Mouse (Mus musculus) heart, embryonic 13.5 days (tissue): ENCODE data around the gene Armc3. TPM values are rescaled to one million over a fixed set of nuclear protein-coding genes. Genes with fewer than 3 reads are reported as not detected.

Experiments used
- ATAC-seq: fragments of 200-750 bp; cut with Nextera tagmentation; 2 replicates; pipeline ENCODE4 v1.8.0; 2017; ENCODE audit warnings: moderate TSS enrichment; ENCODE audit not compliant: insufficient number of reproducible peaks, low FRiP score, low TSS enrichment; ENCODE audit errors: extremely low read depth
- H3K27ac ChIP-seq: fragments of 300-500 bp; sonication (generic); replicated peaks from 2 replicates; pipeline ENCODE4 v1.5.1; 2015; ENCODE audit warnings: moderate library complexity, mild to moderate bottlenecking, inconsistent platforms
- H3K27me3 ChIP-seq: fragments of 300-500 bp; sonication (generic); replicated peaks from 2 replicates; pipeline ENCODE4 v1.6.1; 2015; ENCODE audit warnings: mild to moderate bottlenecking, inconsistent platforms
- H3K36me3 ChIP-seq: fragments of 300-500 bp; sonication (generic); 2 replicates; pipeline ENCODE4 v1.6.1; 2015; ENCODE audit warnings: mild to moderate bottlenecking, inconsistent platforms
- H3K4me1 ChIP-seq: fragments of 300-500 bp; sonication (generic); 2 replicates; pipeline ENCODE4 v1.6.1; 2015; ENCODE audit warnings: inconsistent platforms
- H3K4me2 ChIP-seq: fragments of 300-500 bp; sonication (generic); 2 replicates; pipeline ENCODE4 v1.6.1; 2015; ENCODE audit warnings: inconsistent platforms, mild to moderate bottlenecking, moderate library complexity
- H3K4me3 ChIP-seq: fragments of 300-500 bp; sonication (generic); 2 replicates; pipeline ENCODE4 v1.5.1; 2015; ENCODE audit warnings: moderate library complexity, mild to moderate bottlenecking, inconsistent platforms
- H3K9ac ChIP-seq: fragments of 300-500 bp; sonication (generic); 2 replicates; pipeline ENCODE4 v1.6.1; 2015; ENCODE audit warnings: inconsistent platforms, mild to moderate bottlenecking, moderate library complexity
- H3K9me3 ChIP-seq: fragments of 300-500 bp; sonication (generic); 2 replicates; pipeline ENCODE4 v1.6.1; 2016; ENCODE audit warnings: inconsistent platforms
- WGBS: fragments of 180-500 bp; shearing (Covaris S2); methylation state at CpG from one replicate; pipeline ENCODE4 v1.1.7; 2015; ENCODE audit warnings: mixed read lengths; 5-methylcytosine and 5-hydroxymethylcytosine counted together
- polyA plus RNA-seq: library from polyadenylated mRNA; unstranded; fragments of >200 nt; fragmentation: Nextera tagmentation; extraction: Ambion mirVana; gene quantifications from 2 replicates; pipeline ENCODE4 v1.2.1, GENCODE M21; 2015

Gene Armc3
- polyA plus RNA-seq, 1 experiment from 2014 or later, result 0.20 TPM

DNA sequence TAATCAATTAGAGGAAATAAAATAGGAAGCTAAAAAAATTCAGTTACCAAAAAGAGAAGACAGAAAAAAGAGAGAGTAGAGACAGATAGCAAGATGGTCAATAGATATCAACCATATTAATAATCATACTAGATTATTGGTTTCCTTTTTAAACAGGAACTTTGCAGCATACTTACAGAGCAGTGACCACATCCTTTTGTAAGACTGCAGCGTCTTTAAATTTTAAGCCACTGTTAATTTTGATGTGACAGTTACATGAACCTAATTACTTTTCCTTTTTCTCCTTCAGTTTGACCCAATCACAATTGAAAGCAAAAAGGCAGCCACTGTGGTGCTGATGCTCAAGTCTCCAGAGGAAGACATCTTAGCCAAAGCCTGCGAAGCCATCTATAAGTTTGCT lies 36.1 kb downstream of the Armc3 start:
- H3K27me3 ChIP-seq, result no peaks in the 10 kb centered on the region
- no peak overlapping the region for H3K4me3 ChIP-seq
- no peaks in the 10 kb centered on the region for H3K9me3 ChIP-seq
- 79% methylated on average over 2 of the region's 2 CpGs for WGBS
- no peaks in the 10 kb centered on the region for H3K36me3 ChIP-seq
- H3K4me1 ChIP-seq, result no peaks in the 10 kb centered on the region
- no peak overlapping the region for H3K27ac ChIP-seq
- no peak for ATAC-seq
- H3K9ac ChIP-seq, result no peak overlapping the region
- no peak overlapping the region for H3K4me2 ChIP-seq

GRCm38 (mm10) chr2:19235614-19236013 lies 36.5 kb downstream of the Armc3 start:
- no peaks in the 10 kb centered on the region for H3K27me3 ChIP-seq
- 76% methylated on average over 4 of the region's 4 CpGs for WGBS
- no peaks in the 10 kb centered on the region for H3K9me3 ChIP-seq
- no peak for ATAC-seq
- no peak overlapping the region for H3K4me3 ChIP-seq
- H3K4me1 ChIP-seq, result no peaks in the 10 kb centered on the region
- no peak overlapping the region for H3K27ac ChIP-seq
- no peak overlapping the region for H3K4me2 ChIP-seq
- no peaks in the 10 kb centered on the region for H3K36me3 ChIP-seq
- no peak overlapping the region for H3K9ac ChIP-seq

GRCm38 (mm10) chr2:19238771-19239170 lies 39.7 kb downstream of the Armc3 start:
- WGBS, result 62% methylated on average over 2 of the region's 2 CpGs
- no peak overlapping the region for H3K4me2 ChIP-seq
- ATAC-seq, result no peak
- no peaks in the 10 kb centered on the region for H3K4me1 ChIP-seq
- no peak overlapping the region for H3K4me3 ChIP-seq
- H3K27ac ChIP-seq, result no peak overlapping the region
- H3K9ac ChIP-seq, result no peak overlapping the region
- H3K9me3 ChIP-seq, result no peaks in the 10 kb centered on the region
- H3K36me3 ChIP-seq, result no peaks in the 10 kb centered on the region
- H3K27me3 ChIP-seq, result no peaks in the 10 kb centered on the region

GRCm38 (mm10) chr2:19249611-19250010 lies 50.5 kb downstream of the Armc3 start:
- Histone ChIP-seq H3K27ac (no peak overlapping the region), H3K4me1 (peaks cover 3% of the 10 kb centered on the region; the same call in 1 of the 2 replicates), H3K4me2 (no peak overlapping the region), H3K36me3 (no peaks in the 10 kb centered on the region), H3K27me3 (no peaks in the 10 kb centered on the region), H3K9ac (no peak overlapping the region), H3K4me3 (no peak overlapping the region), H3K9me3 (no peaks in the 10 kb centered on the region; the same call in 1 of the 2 replicates)
- WGBS, result 83% methylated on average over 11 of the region's 11 CpGs
- ATAC-seq, result no peak

GRCm38 (mm10) chr2:19255037-19255436 lies 55.9 kb downstream of the Armc3 start:
- no peaks in the 10 kb centered on the region for H3K36me3 ChIP-seq
- no peaks in the 10 kb centered on the region; the same call in 1 of the 2 replicates for H3K9me3 ChIP-seq
- no peak overlapping the region for H3K9ac ChIP-seq
- no peaks in the 10 kb centered on the region for H3K27me3 ChIP-seq
- H3K4me1 ChIP-seq, result no peaks in the 10 kb centered on the region
- no peak overlapping the region for H3K27ac ChIP-seq
- 55% methylated on average over 3 of the region's 3 CpGs for WGBS
- H3K4me3 ChIP-seq, result no peak overlapping the region
- no peak overlapping the region for H3K4me2 ChIP-seq
- ATAC-seq, result no peak

DNA sequence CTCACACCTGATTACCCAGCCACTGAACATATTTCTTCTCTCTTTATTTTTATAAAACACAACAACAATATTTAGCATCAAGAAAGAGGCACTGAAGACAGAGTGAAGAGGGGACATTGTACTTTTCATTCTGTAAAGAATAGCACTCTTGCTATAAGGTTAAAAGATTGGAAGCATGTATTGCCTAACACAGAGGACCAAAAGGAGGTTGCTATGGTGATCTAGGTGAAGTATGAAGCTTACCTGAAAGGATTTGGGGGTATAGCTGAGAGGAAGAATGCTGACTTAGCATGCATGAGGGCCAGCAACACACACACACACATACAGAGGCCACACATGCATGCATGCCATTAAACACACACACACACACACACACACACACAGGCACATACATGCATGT lies 58.2 kb downstream of the Armc3 start:
- Histone ChIP-seq H3K4me3 (no peak overlapping the region), H3K9me3 (no peaks in the 10 kb centered on the region; the same call in 1 of the 2 replicates), H3K27me3 (no peaks in the 10 kb centered on the region), H3K36me3 (no peaks in the 10 kb centered on the region), H3K4me2 (no peak overlapping the region), H3K9ac (no peak overlapping the region), H3K27ac (no peak overlapping the region), H3K4me1 (no peaks in the 10 kb centered on the region)
- ATAC-seq, result no peak

DNA sequence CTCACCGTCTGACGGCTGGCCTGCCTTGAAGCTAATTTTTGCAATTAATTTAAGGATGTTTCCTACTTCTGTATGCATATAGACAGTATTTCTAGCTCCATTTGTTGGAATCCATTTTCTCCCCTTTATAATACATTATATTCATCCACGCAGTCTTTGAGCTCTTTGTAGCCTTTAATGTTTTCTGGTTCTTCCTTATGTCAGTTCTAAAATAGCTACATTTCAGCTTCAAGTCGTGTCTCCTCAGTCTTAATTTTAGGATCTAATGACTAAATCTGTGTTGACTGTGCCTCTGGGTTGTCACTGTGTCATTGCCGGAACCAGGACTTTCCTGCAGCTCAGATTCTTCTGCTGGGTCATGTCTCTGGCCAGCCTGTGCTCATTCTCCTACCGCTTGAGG lies 61.3 kb downstream of the Armc3 start:
- no peaks in the 10 kb centered on the region for H3K36me3 ChIP-seq
- 86% methylated on average over 6 of the region's 6 CpGs for WGBS
- H3K27me3 ChIP-seq, result no peaks in the 10 kb centered on the region
- H3K4me3 ChIP-seq, result no peak overlapping the region
- H3K27ac ChIP-seq, result no peak overlapping the region
- no peak overlapping the region for H3K4me2 ChIP-seq
- H3K4me1 ChIP-seq, result no peaks in the 10 kb centered on the region
- no peaks in the 10 kb centered on the region for H3K9me3 ChIP-seq
- H3K9ac ChIP-seq, result no peak overlapping the region
- ATAC-seq, result no peak

GRCm38 (mm10) chr2:19263375-19263774 lies 64.3 kb downstream of the Armc3 start:
- no peaks in the 10 kb centered on the region for H3K36me3 ChIP-seq
- H3K4me3 ChIP-seq, result no peak overlapping the region
- no peak overlapping the region for H3K27ac ChIP-seq
- WGBS, result 49% methylated on average over 5 of the region's 5 CpGs
- no peaks in the 10 kb centered on the region for H3K27me3 ChIP-seq
- no peaks in the 10 kb centered on the region for H3K4me1 ChIP-seq
- H3K9ac ChIP-seq, result no peak overlapping the region
- no peaks in the 10 kb centered on the region for H3K9me3 ChIP-seq
- no peak overlapping the region for H3K4me2 ChIP-seq
- no peak for ATAC-seq

DNA sequence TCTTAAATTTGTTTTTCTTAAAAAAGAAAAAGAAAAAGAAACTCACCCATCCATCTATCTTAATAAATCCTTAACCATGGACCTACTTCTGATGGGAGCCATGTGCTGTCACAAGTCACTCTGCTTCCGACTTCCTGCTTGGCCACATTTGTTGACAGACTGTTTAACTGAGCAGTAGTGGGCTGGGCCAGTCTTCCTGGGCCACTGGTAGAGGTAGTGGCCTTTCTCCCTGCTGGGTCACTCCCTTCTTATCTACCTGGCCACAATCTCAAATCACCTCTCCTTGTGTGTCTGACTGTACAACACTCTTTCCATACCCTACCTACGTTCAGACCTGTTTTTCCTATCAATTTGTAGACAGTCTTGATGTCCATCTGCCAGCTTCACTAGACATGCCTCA lies 66.7 kb downstream of the Armc3 start:
- H3K27me3 ChIP-seq, result no peaks in the 10 kb centered on the region
- H3K36me3 ChIP-seq, result no peaks in the 10 kb centered on the region
- no peak overlapping the region for H3K4me3 ChIP-seq
- ATAC-seq, result no peak
- WGBS, result 49% methylated on average over 2 of the region's 2 CpGs
- H3K9me3 ChIP-seq, result no peaks in the 10 kb centered on the region
- H3K9ac ChIP-seq, result no peak overlapping the region
- H3K4me2 ChIP-seq, result no peak overlapping the region
- H3K27ac ChIP-seq, result no peak overlapping the region
- H3K4me1 ChIP-seq, result no peaks in the 10 kb centered on the region

DNA sequence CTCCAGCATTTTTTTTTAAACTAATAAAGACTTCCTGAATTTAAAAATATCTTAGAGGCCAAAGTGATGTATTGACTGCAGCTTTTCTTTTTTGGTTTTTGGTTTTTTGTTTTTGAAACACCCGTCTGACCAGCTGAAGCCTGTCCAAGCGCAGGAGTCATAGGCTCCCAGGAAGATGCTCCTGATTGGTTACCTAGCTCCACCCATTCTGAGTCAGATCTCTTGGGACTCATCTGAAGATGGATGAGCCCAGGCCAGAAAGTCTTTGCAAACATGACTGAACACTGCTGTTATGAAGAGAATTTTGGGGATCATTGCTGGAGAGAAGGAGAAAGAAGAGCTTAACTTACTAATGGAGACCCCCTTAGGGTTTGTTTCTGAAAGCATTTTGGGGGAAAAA lies 68.3 kb downstream of the Armc3 start:
- Histone ChIP-seq H3K4me3 (no peak overlapping the region), H3K4me1 (no peaks in the 10 kb centered on the region), H3K27me3 (peaks cover 3% of the 10 kb centered on the region; the same call in 1 of the 2 replicates), H3K4me2 (no peak overlapping the region), H3K36me3 (no peaks in the 10 kb centered on the region), H3K9ac (no peak overlapping the region), H3K27ac (no peak overlapping the region), H3K9me3 (no peaks in the 10 kb centered on the region)
- ATAC-seq, result no peak
- WGBS, result 60% methylated on average over 2 of the region's 2 CpGs

DNA sequence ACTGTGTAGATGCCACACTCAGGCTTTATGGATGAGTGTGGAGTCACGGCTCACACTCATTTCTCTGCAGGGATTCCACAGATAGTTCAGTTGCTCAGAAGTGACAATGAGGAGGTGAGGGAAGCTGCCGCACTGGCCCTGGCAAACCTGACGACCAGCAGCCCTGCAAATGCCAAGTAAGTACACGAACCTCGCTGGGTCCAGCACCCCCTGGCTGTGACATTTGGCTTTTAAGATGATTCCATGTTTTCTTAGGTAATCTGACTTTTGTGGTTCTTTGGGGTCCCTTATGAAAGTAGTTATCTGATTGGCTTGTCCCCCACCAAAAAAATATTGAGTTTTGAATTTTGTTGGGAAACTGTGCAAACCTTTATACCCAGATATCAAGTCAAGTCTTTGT lies 70.9 kb downstream of the Armc3 start:
- H3K27me3 ChIP-seq, result peaks cover 8% of the 10 kb centered on the region
- H3K9me3 ChIP-seq, result no peaks in the 10 kb centered on the region
- no peaks in the 10 kb centered on the region for H3K4me1 ChIP-seq
- no peak overlapping the region for H3K4me3 ChIP-seq
- H3K9ac ChIP-seq, result no peak overlapping the region
- H3K4me2 ChIP-seq, result no peak overlapping the region
- no peak for ATAC-seq
- no peak overlapping the region for H3K27ac ChIP-seq
- 40% methylated on average over 5 of the region's 5 CpGs for WGBS
- no peaks in the 10 kb centered on the region for H3K36me3 ChIP-seq

GRCm38 (mm10) chr2:19270709-19271120 lies 71.6 kb downstream of the Armc3 start:
- WGBS, result 38% methylated on average over 9 of the region's 9 CpGs
- ATAC-seq, result no peak

More at GRCm38 (mm10) chr2:19270709-19271120, 71.6 kb downstream of the Armc3 start:
- no peaks in the 10 kb centered on the region for H3K36me3 ChIP-seq
- no peak overlapping the region for H3K4me2 ChIP-seq
- no peak overlapping the region for H3K4me3 ChIP-seq
- H3K27ac ChIP-seq, result no peak overlapping the region
- no peaks in the 10 kb centered on the region for H3K9me3 ChIP-seq
- no peak overlapping the region for H3K9ac ChIP-seq
- 0 out of 2 replicates have a peak, but pooled peaks cover under 1% of the 10 kb centered on the region for H3K4me1 ChIP-seq
- peaks cover 8% of the 10 kb centered on the region for H3K27me3 ChIP-seq
